Mouse (Mus musculus) 3T3-L1 (cell line): ENCODE data around the gene Tia1.

ENCODE experiments used
- DNase-seq: peaks from one replicate; pipeline ENCODE4 v3.0.0-alpha.2; 2015; ENCODE audit warnings: low read depth, low spot score

Tia1 gene

DNA sequence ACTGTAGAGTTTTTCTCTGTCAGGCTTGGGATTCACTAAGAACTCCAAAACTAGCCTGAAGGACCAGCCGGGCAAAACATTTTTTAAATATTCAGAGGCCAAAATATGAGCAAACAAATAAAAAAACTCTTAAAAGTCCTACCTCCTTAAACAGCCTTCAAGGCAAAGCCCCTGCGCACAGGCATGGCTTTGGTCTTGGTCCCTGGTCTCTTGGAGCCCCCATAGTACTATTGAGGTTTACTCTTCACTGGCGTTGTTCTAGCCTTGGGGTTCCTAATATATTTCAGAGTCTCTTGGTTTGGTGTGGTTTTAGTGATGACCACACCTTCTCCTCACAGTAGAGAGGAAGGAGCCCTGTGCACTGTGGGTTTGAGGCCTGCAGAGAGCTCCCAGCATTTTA is 27.5 kb downstream of the Tia1 start:
- no peak for DNase-seq

DNA sequence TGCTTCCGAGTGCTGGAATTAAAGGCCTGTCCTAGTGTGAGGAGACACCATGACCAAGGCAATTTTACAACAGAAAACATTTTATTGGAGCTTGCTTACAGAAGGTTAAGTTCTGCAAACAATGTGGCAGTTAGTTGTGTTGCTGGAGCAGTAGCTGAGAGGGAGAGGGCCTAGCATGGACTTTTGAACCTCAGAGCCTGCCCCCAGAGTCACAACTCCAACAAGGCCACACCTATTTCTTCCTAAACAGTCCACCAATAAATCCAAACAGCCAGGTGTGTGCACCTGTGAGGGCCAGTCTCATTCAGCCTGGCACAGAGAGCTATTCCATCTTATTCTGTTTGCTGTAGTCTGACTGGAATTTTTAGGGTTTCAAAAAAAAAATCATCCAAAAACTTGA is 29.7 kb downstream of the Tia1 start:
- no peak for DNase-seq

DNA sequence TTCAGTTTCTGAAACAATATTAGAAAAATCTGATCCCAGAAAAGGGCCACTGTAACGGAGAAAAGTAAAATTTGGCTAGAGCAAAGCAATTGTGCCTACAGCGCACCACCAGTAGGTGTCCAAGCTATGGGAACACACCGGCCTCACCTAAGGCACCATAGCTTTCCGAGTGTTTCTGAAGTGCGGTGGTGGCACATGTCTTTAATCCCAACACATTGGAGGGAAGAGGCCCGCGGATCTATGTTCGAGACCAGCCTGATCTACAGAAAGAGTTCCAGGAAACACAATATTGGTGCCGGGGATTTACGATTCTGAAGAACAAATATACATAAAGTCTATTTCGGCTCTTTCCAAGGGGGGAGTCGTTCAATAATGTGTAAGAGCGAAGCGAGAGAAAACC is 33.7 kb downstream of the Tia1 start:
- peak; percentile 87 for DNase-seq

DNA sequence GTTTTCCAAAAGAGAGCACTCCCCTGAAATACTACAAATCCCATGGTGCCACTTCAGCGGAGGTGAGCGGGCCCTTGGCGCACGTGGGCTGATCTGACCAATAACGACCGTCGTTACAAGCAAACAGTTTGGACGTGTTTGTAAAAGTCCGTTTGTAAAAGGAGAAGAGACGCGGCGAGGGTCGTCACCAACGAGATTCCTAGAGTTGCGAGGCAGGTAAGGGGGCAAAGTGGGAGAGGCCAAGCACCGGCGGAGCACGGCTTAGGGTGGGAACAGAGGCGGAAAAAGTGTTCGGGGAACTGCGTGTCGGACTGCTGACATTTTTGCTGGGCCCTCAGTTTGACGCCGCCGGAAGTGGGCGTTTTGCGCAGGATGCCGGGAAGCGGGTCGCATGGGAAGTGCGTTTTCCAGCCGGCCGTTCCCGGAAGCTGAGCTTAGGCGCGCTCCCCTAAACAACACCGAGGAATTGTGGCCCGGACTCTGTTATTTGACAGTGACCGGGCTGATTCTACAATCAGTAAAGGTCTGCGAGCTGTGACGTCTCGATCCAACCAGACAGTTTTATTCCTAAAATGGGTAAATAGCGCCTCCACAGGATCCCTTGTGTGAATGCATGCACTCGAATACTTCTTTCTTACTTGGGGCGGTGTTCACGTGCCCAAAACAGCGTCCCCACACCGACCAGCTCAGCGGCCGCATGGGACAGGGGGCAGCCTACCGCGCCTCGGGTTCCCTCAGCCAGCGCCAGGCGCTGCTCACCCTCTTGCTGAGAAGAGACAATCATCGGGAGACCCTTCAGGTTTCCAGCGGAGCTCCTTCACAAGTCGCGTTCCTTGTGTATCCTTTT is 34.5 kb downstream of the Tia1 start, which contains the start of gene C87436:
Gene C87436 (plus strand): TSS at position 103 of the 847 bp plus-strand sequence.
- DNase-seq, result peak; percentile 97

DNA sequence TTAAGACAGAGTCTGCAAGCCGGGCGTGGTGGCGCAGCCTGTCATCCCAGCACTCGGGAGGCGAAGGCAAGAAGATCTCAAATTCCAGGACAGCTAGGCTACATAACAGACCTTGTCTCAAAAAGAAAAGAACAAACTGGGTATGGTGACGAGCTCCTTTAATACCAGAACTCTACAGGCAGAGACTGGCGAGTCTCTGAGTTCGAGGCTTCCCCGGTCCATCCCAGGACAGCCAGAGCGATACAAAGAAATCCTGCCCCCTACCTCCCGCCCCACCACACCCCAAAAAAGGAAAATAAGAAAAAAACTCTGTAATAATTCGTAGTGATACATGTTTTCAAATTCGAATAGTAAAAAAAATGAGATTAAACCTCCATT is 35.1 kb downstream of the Tia1 start:
- peak; percentile 58 for DNase-seq

DNA sequence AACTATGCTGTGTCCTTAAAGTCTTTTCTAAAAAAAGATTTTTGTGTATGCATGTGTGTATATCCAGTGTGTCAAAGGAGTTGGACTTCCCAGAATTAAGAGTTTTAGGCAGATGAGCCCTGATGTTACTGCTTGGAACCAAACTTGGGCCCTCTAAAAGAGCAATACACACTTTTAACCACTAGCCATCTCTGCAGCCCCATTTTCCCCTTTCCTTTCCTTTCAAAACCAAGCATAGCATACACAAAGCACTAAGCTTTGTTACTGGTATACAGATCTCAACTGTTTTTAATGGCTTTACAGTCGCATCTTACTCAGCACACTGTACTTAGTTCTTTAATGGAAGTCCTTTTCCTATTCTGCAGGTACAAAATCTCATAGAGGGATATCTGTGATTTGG is 35.5 kb downstream of the Tia1 start:
- peak; percentile 52 for DNase-seq

DNA sequence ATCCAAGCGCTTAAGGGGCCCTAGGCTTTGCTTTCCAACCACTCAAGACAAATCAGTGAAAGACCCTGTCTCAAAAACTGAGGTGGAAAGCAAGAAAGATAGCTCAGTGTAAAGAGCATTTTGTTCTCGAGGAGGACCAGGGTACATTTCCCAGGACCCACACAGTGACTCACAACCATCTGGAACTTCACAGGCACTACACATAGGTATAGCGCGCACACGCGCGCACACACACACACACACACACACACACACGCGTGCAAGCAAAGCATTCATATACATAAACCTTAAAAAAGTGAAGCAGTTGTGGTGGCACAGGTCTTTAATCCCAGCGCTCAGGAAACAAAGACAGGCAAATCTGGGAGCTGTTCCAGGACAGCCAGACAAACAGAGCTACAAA is 37.6 kb downstream of the Tia1 start:
- DNase-seq, result no peak

DNA sequence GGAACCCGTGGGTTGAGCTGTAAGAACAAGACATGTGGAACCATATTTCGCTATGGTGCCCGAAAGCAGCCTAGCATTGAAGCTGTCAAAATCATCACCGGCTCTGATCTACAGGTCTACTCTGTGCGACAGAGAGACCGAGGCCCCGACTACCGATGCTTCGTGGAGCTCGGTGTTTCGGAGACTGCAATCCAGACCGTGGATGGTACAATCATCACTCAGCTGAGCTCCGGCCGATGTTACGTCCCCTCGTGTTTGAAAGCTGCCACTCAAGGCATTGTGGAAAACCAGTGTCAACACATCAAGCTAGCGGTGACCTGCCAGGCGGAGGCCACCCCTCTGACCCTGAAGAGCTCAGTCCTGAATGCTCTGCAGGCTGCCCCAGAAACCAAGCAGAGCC is 41.5 kb downstream of the Tia1 start:
- DNase-seq, result no peak

DNA sequence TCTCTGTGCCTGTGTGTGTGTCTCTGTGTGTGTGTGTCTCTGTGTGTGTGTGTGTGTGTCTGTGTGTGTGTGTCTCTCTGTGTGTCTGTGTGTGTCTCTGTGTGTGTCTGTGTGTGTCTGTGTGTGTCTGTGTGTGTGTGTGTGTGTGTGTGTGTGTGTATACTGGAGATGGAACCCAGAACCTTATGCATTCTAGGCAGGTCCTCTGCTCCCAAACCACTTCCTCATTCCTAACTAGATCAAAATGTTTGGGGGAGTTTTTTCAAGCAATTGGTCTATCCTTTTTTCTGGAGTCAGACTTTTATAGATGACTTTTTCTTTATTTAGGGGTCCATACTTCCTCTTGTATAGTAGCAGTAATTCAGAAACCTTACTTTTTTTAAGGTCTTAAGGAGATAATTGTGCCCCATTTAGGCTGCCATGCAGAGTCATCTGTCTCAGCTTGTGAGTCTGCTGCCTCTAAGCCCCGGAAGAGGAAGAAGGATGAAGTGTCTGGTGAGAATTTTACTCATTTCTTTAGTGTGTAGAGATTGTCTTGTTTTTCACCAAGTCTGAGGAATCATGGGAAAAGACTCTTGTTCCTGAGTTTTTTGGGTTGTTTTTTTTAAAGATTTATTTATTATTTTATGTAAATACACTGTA is 43.0 kb downstream of the Tia1 start:
- no peak for DNase-seq

DNA sequence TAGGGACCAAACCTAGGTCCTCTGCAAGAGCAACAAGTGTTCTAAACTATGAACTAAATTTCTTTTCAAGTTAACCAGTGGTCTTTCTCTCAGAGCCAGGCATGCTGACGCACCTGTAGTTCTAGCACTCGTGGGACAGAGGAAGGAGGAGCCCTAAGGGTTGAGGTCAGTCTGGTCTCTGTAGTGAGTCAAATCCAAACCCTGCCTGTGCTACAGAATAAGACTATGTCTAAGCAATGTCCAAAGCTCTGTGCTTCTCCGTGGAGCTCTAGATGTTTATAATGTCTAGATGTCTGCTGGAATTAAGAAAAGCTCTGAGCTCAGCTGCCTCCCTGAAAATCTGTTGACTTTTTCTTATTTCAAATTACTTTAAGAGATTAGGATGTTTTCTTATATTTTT is 52.7 kb downstream of the Tia1 start:
- DNase-seq, result no peak

DNA sequence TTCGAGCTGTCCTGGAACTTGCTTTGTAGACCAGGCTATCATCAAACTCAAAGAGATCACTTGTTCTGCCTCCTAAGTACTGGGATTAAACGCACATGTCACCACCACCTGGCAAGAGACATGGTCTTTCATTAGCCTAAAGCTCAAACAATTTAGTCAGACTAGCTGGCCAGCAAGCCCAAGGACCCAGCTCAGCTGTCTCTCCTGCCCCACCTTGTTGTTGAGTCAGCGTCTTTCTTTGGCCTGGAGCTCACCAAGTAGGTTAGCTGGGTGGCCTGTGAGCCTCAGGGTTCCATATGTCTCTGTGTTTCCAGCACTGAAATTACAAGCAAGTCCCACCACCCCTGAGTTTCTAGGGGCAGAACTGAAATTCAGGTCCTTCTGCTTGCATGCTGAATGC is 59.1 kb downstream of the Tia1 start:
- no peak for DNase-seq

DNA sequence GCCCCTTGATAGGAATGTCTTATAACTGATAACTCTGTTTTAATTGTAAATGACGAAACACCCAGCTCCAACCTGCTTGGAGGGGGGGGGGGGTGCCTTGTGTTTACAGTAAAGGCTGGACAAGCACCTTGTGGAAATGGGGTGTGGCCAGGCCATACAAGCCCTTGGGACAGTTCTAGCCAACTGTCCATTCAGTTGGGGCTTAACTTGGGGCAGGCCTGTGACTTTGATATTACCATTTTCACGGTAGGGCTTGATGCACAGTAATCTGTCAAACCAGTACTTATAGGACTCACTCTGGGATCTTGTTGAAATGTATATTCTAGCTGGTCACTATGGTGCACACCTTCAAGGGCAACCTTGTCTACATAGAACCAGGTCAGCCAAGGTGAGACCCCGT is 67.3 kb downstream of the Tia1 start:
- DNase-seq, result no peak

DNA sequence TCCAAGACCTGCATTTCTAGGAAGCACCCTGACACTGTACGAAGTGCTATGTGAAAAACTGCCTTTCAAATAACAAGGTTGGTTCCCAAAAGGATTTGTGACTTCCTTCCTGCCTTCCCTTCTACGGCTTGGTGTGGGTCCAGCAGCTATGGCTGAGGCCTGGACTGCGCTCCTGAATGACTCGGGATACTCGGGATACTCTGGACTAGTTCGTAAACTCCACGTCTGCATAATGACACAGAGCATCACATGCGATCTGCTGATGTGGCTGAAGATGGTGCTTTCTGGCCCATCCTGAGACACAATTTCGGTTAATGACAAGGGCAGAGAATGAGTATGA is 67.7 kb downstream of the Tia1 start:
- DNase-seq, result no peak

DNA sequence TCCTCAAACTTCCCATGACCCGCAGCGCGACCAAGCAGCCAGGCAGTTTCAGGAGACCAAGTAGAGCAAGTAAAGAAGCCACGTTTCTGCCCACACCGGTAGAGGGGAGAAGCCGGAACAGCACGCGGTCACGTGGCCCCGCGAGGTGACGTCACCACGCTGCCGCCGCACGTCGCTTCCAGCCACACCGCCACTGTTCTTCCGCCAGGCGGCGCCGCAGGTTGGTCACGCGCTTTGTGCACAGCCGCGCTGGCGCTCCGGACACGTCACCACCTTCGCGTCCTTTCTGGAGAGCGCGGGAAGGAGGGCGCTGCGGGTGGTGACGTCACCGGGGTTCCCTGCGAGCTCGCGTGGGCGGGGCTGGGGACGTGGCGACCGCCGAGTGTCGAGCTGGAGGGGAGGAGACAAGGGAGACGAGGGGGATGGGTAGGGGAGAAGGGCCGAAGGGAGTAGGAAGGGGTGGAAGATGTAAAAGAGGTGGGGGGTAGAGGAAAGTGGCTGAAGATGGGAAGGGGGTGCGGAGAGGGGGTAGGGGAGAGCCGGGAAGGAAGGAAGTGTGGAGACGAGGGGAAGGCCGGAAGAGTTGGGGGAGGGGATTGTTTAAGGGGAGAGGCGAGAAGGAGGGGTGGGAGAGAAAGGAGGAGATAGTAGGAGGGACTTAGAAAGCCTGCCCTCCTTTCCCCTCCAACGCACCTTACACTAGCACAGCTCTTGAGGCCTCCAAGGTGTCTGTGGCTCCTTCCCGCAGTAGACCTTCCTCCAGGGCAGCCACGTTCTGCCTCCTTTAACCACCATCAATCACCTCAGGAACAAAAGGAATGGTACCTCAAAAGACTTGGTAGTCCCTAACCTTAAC is 68.3 kb downstream of the Tia1 start:
- DNase-seq, result peak; percentile 99

DNA sequence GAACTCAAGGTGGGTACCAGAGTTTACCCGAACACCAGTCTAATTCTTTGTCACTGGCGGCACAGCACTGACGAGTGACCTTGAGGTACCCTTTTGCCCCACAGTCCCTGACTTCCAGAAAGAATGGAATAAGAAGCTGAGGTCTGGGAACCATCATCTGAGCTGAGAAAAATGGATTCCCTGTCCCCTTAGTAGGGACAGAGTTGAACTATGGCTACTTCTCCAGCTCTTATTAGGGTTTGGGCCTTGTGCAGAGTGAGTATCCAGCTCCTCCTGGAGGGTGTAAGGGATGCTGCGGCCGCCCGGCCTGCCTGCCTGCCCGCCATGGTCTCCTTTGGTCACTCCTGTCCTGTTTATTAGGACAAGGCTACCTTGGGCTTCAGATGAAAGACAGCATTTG is 69.1 kb downstream of the Tia1 start:
- DNase-seq, result peak; percentile 66

DNA sequence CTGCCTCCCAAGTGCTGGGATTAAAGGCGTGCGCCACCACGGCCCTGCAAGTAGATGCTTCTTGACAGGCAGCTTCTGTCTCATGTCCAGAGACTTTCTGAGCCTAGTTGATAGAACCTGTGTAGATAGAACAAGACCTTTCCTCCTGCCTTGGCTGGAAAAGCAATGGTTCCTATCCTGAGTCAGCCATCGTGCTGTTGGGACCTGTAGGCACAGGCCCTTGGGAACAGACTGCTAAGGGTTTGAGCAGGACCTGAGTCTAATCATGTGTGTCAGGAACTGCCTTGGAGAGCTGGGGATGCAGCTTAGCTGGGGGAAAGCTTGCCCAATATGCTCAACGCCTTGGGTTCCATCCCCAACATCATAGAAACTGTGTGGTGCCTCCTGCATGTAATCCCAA is 70.1 kb downstream of the Tia1 start:
- no peak for DNase-seq

DNA sequence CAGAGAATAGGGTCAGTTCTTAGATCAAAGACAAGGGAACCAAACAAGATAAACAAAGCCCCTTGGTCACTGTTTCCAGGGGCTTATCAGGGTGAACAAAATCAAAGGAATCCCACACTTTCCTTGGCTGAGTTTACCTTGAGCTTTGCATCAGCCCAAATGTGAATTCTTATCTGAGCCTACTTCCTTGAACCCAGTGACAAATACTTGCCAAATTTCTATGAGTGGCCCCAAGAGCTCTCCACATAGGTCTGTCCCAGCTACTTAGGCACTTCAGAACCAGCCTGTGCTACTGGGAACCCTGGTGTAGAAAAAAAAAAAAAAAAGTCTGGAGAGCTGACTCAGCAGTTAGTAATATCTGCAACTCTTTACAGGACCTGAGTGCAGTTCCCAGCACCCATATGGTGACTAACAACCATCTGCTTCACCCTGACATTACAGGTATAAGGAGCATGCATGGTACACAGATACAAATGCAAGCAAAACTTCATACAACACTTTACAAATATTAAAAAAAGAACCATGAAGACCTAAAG is 70.7 kb downstream of the Tia1 start:
- no peak for DNase-seq

DNA sequence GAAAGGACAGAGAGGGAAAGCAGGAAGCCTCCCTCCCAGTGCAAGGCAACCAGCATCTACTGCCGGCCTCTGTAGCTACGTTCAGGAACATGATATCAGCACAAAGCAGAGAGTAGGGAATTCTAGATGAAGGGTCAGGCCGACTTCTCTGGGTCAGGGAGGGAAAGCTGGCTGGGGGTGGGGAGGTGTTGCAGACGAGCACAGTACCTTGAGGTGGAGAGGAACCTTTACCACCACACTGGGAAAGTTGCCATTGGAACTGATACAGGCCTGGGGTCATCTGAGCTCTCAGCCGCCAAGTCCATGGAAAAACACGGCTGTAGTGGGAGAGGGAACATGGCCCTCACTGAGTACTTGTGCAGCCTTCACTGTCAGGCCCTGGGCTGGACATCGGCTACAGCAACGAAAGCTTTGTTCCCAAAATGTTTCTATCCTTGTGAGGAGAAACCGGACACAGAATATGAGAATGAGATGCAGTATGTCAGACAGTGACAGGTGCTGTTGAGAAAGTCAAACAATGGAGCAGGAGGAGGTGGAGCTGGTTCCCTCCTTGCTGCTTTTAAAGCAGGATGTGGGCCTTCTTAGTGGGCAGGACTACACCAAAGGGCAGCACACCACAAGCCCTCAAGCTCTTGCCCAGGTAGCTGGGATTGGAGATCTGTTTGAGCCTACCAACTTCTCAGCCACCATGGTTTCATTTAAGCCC is 71.6 kb downstream of the Tia1 start:
- no peak for DNase-seq

DNA sequence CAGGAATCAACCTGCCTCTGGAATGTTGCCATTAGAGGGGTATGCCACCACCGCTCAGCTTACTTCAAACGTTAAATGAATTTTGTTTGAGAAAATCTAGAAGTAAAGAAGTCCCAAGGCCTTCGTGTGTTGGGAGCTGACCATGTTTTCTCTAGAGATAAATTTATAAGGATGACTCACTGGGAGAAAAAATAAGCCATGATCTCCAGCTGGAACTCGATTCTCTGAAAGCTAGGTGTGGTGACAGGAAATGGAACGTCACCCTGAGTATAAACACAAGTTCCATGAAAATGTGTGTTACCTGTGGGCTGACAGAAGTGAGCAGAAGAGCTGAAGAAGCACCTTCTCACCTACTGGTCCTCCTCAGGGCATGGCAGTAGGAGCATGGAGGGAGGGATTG is 72.9 kb downstream of the Tia1 start:
- peak; percentile 53 for DNase-seq

DNA sequence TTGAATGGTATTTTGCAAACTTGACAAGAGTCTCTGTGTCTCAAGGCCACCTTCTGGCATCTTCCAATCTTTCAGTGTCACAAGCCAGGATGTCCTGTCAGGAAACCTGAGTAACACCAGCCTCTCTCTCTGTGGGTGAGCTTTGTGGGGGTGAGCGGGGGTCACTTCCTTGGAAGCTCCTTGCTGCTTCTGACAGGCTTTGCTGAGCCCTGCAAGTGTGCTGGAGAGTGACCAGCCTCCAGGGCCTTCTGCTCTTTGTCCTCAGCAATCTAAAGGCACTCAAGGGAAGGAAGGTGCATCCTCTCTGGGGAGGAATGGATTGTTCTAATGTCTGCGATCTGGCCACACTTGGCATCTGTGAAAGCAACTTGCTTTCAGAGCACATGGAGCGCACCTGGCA is 75.3 kb downstream of the Tia1 start:
- no peak for DNase-seq

DNA sequence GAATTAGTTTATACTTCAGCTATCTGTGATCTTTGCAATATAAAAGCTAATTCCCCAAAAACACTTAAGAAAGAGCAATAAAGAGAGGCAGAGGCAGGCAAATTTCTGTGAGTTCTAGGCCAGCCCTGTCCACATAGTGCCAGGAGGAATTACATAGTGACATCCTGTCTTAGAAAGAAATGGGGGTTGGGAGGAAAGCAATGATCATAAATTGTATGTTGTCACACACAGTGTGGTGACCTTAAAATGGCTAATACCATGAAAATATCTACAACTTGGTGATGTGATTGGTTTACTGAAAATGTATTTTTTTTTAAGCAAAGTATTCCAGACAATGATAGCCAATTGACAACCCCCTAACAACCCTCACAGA is 75.8 kb downstream of the Tia1 start:
- no peak for DNase-seq
